Mouse (Mus musculus) retina, postnatal 7 days (tissue): ENCODE measurements around the gene Ankdd1b.

Experiments used
- DNase-seq: peaks from one replicate; pipeline ENCODE4 v3.0.0-alpha.2; 2012; ENCODE audit warnings: low read depth, low spot score

Ankdd1b gene

DNA sequence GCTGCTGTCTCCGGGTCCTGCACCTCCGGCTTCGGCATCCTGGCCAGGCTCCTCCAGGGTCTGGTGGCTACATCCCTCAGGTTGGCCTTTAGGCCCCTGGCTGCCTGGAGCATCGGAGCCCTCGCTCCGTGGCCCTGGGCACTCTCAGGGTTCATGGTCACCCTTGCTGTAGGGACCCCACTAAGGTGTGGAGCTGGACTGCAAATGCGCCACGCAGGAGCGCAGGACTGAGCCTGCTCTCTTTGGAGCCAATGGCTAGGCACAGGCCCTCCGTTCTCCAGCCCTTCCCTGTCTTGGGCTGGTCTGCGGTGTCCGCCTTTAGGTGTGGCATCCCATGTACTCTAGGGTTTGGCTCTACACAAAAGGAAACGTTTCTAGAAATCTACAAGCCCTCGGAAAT, at the start of gene Ankdd1b:
TSS of gene Ankdd1b (minus strand) at position 242 of the 400 bp plus-strand sequence.
- DNase-seq = no peak

DNA sequence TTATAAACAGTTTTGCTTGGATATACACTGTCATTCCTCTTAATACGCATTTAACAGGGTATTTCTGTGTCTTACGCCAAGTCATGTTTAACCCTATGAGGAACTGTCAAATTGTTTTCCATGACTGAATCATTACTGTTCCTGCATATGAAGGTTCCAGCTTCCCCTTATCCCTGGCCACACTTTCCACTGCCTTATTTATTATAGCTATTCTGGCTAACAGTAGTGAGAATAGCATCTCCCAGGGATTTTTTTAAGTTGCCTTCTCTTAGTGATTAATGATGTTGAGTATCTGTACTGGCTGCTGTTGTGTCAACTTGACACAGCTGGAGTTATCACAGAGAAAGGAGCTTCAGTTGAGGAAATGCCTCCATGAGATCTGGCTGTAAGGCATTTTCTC, 46.3 kb upstream of the Ankdd1b start:
- DNase-seq = no peak

DNA sequence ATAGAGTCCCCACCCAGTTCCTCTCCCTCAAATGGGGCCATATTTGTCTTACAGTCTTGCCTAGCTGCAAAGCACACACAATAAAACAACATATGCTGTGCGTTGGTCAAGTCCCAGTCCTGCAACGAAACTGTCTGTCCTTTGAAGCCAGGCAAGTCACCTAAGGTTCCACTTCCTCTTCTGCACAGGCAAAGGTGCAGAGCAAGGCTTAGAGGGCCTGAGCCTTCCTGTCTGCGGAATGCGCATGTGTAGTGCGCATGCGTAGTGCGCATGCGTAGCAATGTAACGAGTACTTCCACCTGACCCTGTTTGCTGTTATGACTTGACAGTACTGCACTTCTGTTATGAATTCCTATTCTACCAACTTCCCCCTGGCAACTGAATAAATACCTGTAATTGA, 45.3 kb upstream of the Ankdd1b start:
- DNase-seq = no peak

DNA sequence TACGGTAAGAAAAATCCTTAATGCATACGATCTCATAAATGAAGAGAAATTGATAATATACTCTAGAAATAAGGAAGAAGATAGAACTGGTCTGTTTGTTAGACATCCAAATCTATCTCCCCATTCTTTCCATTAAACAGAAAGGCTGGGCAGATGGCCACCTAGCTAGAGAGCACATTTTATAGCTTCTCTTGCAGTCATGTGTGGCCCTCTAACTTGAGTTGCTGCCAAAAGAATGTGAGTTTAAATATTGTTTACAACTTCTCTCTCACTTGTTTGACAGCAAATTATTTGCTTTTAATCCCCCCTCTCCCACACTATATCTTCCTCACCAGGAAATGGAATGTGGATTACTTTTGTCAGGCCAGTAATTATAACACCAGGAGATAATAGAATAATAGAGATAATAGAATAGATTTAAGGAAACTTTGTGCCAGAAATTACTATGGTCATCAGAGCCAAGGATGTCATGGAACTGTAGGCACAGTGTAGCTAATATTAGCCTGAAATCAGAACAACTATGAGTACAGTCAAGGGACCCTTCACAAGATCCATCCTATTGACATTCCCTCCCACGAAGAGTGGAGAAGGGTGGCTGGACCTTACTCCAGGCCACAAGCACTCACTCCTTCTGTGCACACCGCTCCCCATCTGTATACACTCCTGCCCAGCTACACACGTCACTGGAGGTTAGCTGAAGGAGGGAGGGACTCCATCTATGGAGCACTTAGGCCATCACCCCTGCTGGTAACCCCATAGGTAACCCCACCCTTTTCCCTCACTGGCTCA, 43.4 kb upstream of the Ankdd1b start:
- no peak for DNase-seq

DNA sequence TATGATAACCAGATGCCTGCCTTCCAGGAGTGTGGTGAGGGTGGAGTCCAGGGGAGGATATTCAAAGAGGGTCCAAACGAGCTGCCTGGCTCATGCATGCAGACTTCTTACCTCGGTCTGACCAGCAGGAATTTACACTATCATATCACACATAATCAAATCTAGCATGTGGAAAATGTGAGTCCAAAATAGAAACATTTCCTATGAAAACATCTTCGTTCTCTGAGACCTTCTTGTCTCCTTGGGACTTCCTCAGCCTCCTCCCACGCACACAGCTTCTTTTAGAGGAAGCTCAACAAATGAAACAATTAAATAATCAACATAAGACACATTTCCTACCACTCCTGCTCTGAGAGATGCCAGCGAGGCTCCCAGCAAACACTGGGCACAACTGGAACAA, 40.9 kb upstream of the Ankdd1b start:
- no peak for DNase-seq

GRCm38 (mm10) chr13:96511262-96511661, 40.3 kb upstream of the Ankdd1b start:
- DNase-seq = no peak

- DNase-seq = no peak
Measured at GRCm38 (mm10) chr13:96510635-96511034, 39.6 kb upstream of the Ankdd1b start.

GRCm38 (mm10) chr13:96507541-96507940, 36.5 kb upstream of the Ankdd1b start:
- DNase-seq = no peak

DNA sequence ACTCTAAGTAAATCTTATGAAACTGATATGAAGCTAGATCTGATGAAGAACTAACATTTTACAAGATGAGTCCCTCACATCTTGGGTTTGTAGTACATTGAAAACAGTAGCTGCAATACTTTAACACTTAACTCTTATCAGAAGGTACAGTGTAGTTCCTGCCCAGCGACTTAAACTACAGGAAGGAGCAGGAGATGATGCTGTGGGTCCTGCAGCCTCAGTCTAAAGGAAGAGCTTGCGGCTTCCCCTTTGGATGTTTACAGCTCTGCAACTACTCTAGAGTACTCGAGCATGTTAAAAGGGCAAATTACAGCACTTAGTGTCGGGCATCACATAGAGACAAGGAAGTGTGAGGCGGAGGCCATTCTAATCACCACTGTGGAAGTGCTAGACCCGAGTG, 35.3 kb upstream of the Ankdd1b start:
- no peak for DNase-seq

- no peak for DNase-seq
Measured at GRCm38 (mm10) chr13:96505661-96506060, 34.7 kb upstream of the Ankdd1b start.

- DNase-seq = no peak
Measured at GRCm38 (mm10) chr13:96499891-96500290, 28.9 kb upstream of the Ankdd1b start.

DNA sequence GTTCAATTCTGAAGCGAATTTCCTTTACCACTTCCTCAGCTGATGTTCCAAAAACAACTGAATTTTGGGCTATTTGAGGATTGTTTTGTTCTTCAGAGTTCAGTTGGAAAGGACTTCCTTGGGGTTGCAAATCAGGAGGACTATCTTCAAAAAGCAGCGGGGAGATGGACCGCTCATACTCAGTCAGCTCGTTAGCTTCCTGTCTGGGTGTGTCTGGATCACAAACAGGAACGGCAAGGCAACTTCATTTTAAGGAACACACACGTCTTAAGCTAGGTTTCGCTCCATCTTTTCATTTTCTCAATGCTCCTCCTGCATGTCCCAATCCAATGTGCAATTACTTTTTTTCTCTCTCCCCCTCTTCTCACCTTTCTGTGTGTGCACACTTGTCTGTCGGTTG, 25.6 kb upstream of the Ankdd1b start:
- no peak for DNase-seq

GRCm38 (mm10) chr13:96490433-96490832, 19.4 kb upstream of the Ankdd1b start, which contains the start of gene Gm17622:
TSS of gene Gm17622 (plus strand) at chr13:96490733.
- no peak for DNase-seq

DNA sequence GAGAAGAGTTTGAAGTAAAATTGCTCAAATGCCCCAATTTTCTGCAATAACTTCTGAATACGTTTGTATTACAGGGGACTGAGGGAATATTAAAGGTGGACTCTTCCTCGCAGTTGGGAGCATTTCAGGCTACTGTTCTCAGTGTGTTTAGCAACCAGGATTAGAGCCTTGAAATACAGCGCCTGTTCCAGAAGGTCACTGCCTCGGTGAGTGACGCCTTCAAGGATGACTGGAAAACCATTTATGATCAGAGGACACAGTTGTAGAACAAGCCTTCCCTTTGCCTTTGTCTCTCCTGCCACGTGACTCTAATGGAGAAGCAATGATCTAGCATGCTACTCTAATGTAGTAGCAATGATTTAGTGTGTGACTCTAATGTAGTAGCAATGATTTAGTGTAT, 17.0 kb upstream of the Ankdd1b start:
- DNase-seq = no peak

GRCm38 (mm10) chr13:96487230-96487629, 16.2 kb upstream of the Ankdd1b start:
- DNase-seq = no peak

- DNase-seq = no peak
Measured at GRCm38 (mm10) chr13:96478991-96479390, 8.0 kb upstream of the Ankdd1b start.

DNA sequence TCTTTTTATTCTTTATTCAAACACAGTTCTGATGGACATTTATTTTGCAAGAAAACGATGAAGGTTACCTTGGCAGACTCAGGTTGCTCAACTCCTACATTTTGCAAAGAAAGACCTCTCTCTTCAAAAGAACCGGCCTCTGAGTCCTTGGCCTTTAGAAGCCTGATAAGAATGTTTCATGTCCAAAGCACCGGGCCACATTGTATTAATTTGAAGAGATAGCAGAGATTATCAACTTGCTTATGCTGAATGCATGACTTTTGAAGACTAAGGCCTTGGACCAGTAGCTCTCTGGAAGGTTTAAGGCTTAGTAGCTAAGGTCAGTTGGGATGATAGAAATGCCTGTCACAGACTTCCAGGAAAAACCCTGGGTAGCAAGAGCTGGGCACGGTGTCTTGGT, 6.2 kb upstream of the Ankdd1b start:
- no peak for DNase-seq

- no peak for DNase-seq
Measured at GRCm38 (mm10) chr13:96470556-96470955, 442 bp downstream of the Ankdd1b start.

DNA sequence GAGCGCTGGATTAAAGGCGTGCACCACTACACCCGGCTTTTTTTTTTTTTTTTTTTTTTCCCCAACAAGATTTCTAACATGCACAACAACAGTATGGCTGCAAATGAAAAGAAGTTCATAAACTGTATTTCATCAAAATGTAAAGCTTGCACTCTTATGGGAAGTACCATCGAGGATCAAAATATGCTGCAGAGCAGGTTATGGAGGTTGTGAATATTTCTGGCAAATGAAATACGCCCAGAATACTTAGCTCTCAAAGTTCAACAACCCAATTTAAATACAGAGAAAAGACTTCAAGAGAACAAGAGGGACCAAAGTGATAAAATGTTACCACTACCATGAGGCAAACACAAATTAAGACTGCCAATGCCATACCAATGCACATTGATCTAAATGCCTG, 2.3 kb downstream of the Ankdd1b start:
- no peak for DNase-seq

DNA sequence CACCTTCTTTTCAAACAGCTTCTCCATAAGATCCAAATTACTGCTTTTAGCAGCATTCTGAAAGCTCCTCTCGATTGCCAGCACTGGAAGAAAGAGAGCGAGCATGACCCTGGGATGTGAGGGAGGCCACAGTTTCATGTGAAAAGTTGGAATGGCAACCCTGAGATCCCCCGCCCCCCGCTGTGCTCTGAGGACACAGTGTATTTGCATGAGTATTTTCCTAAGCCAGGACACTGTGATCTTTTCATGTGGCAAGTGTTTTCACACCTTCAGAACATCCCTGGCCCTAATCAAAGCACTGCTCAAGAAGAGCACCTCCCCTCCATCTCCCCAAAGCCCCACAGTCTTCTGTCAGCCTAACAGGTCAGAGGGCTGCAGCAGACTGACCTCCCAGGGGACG, 5.7 kb downstream of the Ankdd1b start:
- no peak for DNase-seq

GRCm38 (mm10) chr13:96462644-96463043, 8.4 kb downstream of the Ankdd1b start:
- no peak for DNase-seq

DNA sequence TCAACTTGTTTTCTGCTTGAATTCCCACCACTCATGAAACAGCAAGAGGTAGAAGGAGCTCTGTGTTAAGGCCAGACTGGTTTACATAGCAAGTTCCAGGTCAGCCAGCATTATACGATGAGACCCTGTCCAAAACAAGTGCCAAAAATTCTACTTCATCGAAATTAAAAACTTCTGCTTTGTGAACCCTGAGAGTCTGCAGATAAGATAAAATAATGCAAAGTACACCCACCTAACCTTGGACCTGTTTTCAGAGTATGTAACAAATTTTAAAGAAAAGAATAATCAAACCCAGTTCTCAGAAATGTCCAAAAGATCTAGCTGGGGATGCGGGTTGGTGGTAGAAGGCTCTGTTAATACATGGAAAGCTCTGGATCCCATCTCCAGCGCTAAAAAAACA, 12.4 kb downstream of the Ankdd1b start:
- DNase-seq = no peak

- no peak for DNase-seq
Measured at GRCm38 (mm10) chr13:96458018-96458417, 13.0 kb downstream of the Ankdd1b start.

GRCm38 (mm10) chr13:96457566-96457965, 13.4 kb downstream of the Ankdd1b start:
- no peak for DNase-seq
